In the genomic region with DNA sequence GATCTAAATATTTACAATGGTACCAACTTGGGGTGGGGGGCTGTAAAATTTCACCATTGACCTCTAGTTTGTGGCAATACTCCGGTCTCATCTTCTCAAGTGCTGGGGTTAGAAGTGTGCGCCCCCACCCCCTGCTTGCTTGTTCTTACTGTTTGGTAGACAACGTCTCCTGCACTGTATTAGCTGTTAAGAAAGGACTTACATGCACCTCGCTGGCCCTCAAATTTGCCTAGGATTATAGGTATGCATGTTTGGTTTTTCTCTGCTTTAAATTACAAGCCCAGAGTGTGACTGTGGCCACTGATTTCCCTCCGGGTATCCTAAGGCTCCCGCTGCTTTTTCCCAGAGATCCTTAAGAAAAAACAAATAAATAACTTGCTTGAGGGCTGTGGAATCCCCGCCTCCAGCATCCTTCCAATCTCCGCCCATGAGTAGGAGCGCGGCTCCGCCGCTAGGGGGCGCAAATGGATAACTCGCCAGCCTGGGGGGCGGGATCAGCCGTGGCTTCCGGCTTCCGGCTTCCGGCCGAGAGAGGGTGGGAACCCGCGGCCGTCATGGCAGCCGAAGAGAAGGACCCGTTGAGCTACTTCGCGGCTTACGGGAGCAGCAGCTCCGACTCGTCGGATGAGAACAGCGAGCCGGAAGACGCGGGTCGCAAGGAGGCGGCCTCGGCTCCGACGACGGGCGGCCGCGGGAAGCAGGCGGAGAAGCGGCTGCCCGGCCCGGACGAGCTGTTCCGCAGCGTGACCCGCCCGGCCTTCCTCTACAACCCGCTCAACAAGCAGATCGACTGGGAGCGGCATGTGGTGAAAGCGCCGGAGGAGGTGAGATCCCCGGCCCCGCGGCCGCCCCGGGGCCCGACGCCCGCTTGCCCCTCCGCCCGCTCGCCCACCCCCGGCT, we compare ENCODE assay signal across 8 mouse cellular contexts. TPM values are rescaled to one million over a fixed set of nuclear protein-coding genes. Genes with fewer than 3 reads are reported as not detected.
A peak's percentile ranks its signal among the peaks of the same experiment; 100 is the strongest.
DNase-seq lines count a peak whose midpoint lies in the region; ATAC-seq lines count a peak whose summit lies in the region.

TSS of gene 2410004B18Rik (plus strand) at position 510 of the 900 bp plus-strand sequence.

- no peaks in the 10 kb centered on the region; the same call in 1 of the 2 replicates for H3K36me3 ChIP-seq in embryonic facial prominence, embryonic 11.5 days (replicated peaks; ENCODE audit: control insufficient read depth, insufficient read depth, low read depth, low read length)
- H3K36me3 ChIP-seq in limb, embryonic 10.5 days: peaks cover 48% of the 10 kb centered on the region
- peaks cover 17% of the 10 kb centered on the region for H3K36me3 ChIP-seq in midbrain, embryonic 12.5 days

- H3K27ac ChIP-seq in embryonic facial prominence, embryonic 11.5 days (replicated peaks; ENCODE audit: low read depth, low read length): peak within 1 kb of the TSS; percentile 43; the same call in 1 of the 2 replicates
- peak within 1 kb of the TSS; percentile 87 for H3K27ac ChIP-seq in limb, embryonic 10.5 days
- peak within 1 kb of the TSS; percentile 73 for H3K27ac ChIP-seq in midbrain, embryonic 12.5 days (replicated peaks)

- H3K4me3 ChIP-seq in embryonic facial prominence, embryonic 11.5 days (ENCODE audit: low read depth, low read length): peak within 1 kb of the TSS; percentile 99
- peak within 1 kb of the TSS; percentile 97 for H3K4me3 ChIP-seq in limb, embryonic 10.5 days
- peak within 1 kb of the TSS; percentile 93 for H3K4me3 ChIP-seq in midbrain, embryonic 12.5 days

- H3K9ac ChIP-seq in embryonic facial prominence, embryonic 11.5 days (replicated peaks; ENCODE audit: low read length): peak within 1 kb of the TSS; percentile 87
- H3K9ac ChIP-seq in midbrain, embryonic 12.5 days (replicated peaks): peak within 1 kb of the TSS; percentile 93

- peak within 1 kb of the TSS; percentile 69 for H3K4me2 ChIP-seq in embryonic facial prominence, embryonic 11.5 days (ENCODE audit: low read depth, low read length)
- peak within 1 kb of the TSS; percentile 66 for H3K4me2 ChIP-seq in midbrain, embryonic 12.5 days (replicated peaks)

- H3K9me3 ChIP-seq in embryonic facial prominence, embryonic 11.5 days (replicated peaks; ENCODE audit: control insufficient read depth, low read length): no peaks in the 10 kb centered on the region
- H3K9me3 ChIP-seq in limb, embryonic 10.5 days (replicated peaks): no peaks in the 10 kb centered on the region
- H3K9me3 ChIP-seq in midbrain, embryonic 12.5 days: no peaks in the 10 kb centered on the region

- no peaks in the 10 kb centered on the region for H3K4me1 ChIP-seq in embryonic facial prominence, embryonic 11.5 days (ENCODE audit: control insufficient read depth, insufficient read depth, low read length)
- peaks cover 21% of the 10 kb centered on the region for H3K4me1 ChIP-seq in limb, embryonic 10.5 days
- H3K4me1 ChIP-seq in midbrain, embryonic 12.5 days: peaks cover 19% of the 10 kb centered on the region

- peak; percentile 86 for ATAC-seq in embryonic facial prominence, embryonic 11.5 days (replicated peaks; ENCODE audit: insufficient number of reproducible peaks, low FRiP score, low TSS enrichment, low read depth)
- ATAC-seq in midbrain, embryonic 12.5 days (ENCODE audit: low FRiP score, low read depth): peak; percentile 95

- peak; percentile 91 for DNase-seq in 3134 (ENCODE audit: extremely low read depth, insufficient read length, low spot score)
- peak; percentile 94 for DNase-seq in adrenal gland, postnatal 25 days
- DNase-seq in embryonic facial prominence, embryonic 11.5 days (ENCODE audit: low spot score): peak; percentile 96
- peak; percentile 99 for DNase-seq in heart, adult 11 months
- DNase-seq in kidney, adult 18-20 months: peak; percentile 91
- peak; percentile 100 for DNase-seq in limb, embryonic 10.5 days (ENCODE audit: low spot score)
- peak; percentile 87 for DNase-seq in skeletal muscle tissue, adult 2 months (ENCODE audit: low read depth, low spot score)

- H3K27me3 ChIP-seq in embryonic facial prominence, embryonic 11.5 days (ENCODE audit: control insufficient read depth, insufficient read depth, low read length): no peaks in the 10 kb centered on the region
- H3K27me3 ChIP-seq in limb, embryonic 10.5 days (ENCODE audit: low read depth, poor library complexity, severe bottlenecking): no peaks in the 10 kb centered on the region
- no peaks in the 10 kb centered on the region for H3K27me3 ChIP-seq in midbrain, embryonic 12.5 days

- 2% methylated on average over 61 of the region's 70 CpGs for WGBS in embryonic facial prominence, embryonic 11.5 days
- WGBS in limb, embryonic 10.5 days: 2% methylated on average over 69 of the region's 70 CpGs
- 3% methylated on average over 48 of the region's 70 CpGs for WGBS in midbrain, embryonic 12.5 days

RNA-seq across cellular contexts. Expression of gene 2410004B18Rik, which starts in this region (rescaled TPM):
- 23.7 and 28.7 TPM in 2 replicates for total RNA-seq in adrenal gland, postnatal 25 days (2021)
- polyA plus RNA-seq in embryonic facial prominence, embryonic 11.5 days (2014; fragmentation: Nextera tagmentation; extraction: Ambion mirVana): 57.8 and 70.0 TPM in 2 replicates
- 50.1 and 52.4 TPM in 2 replicates for polyA plus RNA-seq in limb, embryonic 10.5 days (2016; fragmentation: Nextera tagmentation; extraction: Ambion mirVana)
- 58.8 and 61.5 TPM in 2 replicates for polyA plus RNA-seq in midbrain, embryonic 12.5 days (2016; fragmentation: Nextera tagmentation; extraction: Ambion mirVana)

Comparison
In these comparisons a context has a peak if more than half of its experiments do, and no peak if none do; other contexts are left out.
1. Peak in every context shown above with its lines: DNase-seq, ATAC-seq, H3K4me3 ChIP-seq and H3K27ac ChIP-seq.